Mouse (Mus musculus): ENCODE data around the gene Gm11115. TPM values are rescaled to one million over a fixed set of nuclear protein-coding genes. Genes with fewer than 3 reads are reported as not detected.

The Gm11115 gene
- polyA plus RNA-seq (2016; fragmentation: Nextera tagmentation; extraction: Ambion mirVana): not detected in 2 replicates

DNA sequence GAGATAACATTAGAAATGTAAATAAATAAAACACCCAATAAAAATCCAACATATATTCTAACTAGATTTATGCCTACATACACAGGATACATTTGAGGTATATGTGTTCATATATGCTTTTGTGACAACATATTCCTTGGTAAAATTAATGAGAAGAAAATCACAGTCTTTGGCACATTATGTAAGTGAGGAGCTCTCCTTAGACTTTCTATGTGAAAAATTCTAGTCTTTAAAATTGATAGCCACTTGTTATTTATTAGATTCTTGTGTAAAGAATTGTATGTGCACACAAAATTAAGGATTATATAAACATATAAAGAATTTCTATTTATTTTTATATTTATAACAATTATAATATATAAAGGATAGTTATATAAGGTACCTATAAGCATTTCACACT lies at the start of gene Gm11115:
TSS of gene Gm11115 (minus strand) at position 101 of the 400 bp plus-strand sequence.
- H3K9me3 ChIP-seq: no peaks in the 10 kb centered on the region
- no peaks in the 10 kb centered on the region for H3K4me1 ChIP-seq
- H3K27ac ChIP-seq (replicated peaks): no peak within 1 kb of the TSS
- H3K4me3 ChIP-seq: no peak within 1 kb of the TSS
- H3K9ac ChIP-seq (replicated peaks): no peak within 1 kb of the TSS
- no peak within 1 kb of the TSS for H3K4me2 ChIP-seq (replicated peaks)
- H3K36me3 ChIP-seq: no peaks in the 10 kb centered on the region
- no peaks in the 10 kb centered on the region for H3K27me3 ChIP-seq
- no peak for ATAC-seq (ENCODE audit: low FRiP score, low read depth)

DNA sequence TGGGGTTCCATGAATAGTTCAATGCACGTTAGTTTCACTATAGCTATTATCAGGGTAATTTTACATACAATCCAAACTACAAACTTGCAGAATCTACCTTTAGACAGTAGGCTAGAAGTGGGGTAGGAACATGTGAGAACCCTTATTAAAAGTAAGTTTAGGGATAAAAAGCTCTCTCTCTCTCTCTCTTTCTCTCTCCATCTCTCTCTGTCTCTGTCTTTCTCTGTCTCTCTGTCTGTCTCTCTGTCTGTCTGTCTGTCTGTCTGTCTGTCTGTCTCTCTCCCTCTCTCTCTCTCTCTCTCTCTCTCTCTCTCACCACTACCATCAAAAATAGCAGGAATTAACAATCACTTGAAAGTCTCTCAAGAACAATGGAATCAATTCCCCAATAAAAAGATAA lies 42.5 kb downstream of the Gm11115 start, which contains the start of gene Gm11116:
TSS of gene Gm11116 (minus strand) at position 101 of the 400 bp plus-strand sequence.
- no peak for ATAC-seq (ENCODE audit: low FRiP score, low read depth)
- Histone ChIP-seq H3K9me3 (no peaks in the 10 kb centered on the region), H3K27me3 (no peaks in the 10 kb centered on the region), H3K4me3 (no peak within 1 kb of the TSS), H3K36me3 (no peaks in the 10 kb centered on the region), H3K4me2 (replicated peaks) (no peak within 1 kb of the TSS), H3K27ac (replicated peaks) (no peak within 1 kb of the TSS), H3K9ac (replicated peaks) (no peak within 1 kb of the TSS), H3K4me1 (no peaks in the 10 kb centered on the region)
- WGBS: 75% methylated on average over 1 of the region's 1 CpGs

Other genes with a start within 250 kb of the Gm11115 start
- gene Csn3, start 228.5 kb downstream of the Gm11115 start, polyA plus RNA-seq (2016; fragmentation: Nextera tagmentation; extraction: Ambion mirVana): not detected in 2 replicates
- not detected in 2 replicates for gene 2310003L06Rik, start 184.6 kb downstream of the Gm11115 start, polyA plus RNA-seq (2016; fragmentation: Nextera tagmentation; extraction: Ambion mirVana)
- not detected in 2 replicates for gene Gm28434, start 184.6 kb downstream of the Gm11115 start, polyA plus RNA-seq (2016; fragmentation: Nextera tagmentation; extraction: Ambion mirVana)
- gene Cabs1, start 174.7 kb downstream of the Gm11115 start, polyA plus RNA-seq (2016; fragmentation: Nextera tagmentation; extraction: Ambion mirVana): not detected in 2 replicates
- not detected in 2 replicates for gene Smr3a, start 151.6 kb downstream of the Gm11115 start, polyA plus RNA-seq (2016; fragmentation: Nextera tagmentation; extraction: Ambion mirVana)
- not detected in 2 replicates for gene Smr2, start 67.5 kb downstream of the Gm11115 start, polyA plus RNA-seq (2016; fragmentation: Nextera tagmentation; extraction: Ambion mirVana)
- not detected in 2 replicates for gene Gm11116, start 42.6 kb downstream of the Gm11115 start, polyA plus RNA-seq (2016; fragmentation: Nextera tagmentation; extraction: Ambion mirVana)
- not detected in 2 replicates for gene Gm7714, start 114.8 kb upstream of the Gm11115 start, polyA plus RNA-seq (2016; fragmentation: Nextera tagmentation; extraction: Ambion mirVana)
- not detected in 2 replicates for gene Prol1, start 163.2 kb upstream of the Gm11115 start, polyA plus RNA-seq (2016; fragmentation: Nextera tagmentation; extraction: Ambion mirVana)
- not detected in 2 replicates for gene Amtn, start 222.0 kb upstream of the Gm11115 start, polyA plus RNA-seq (2016; fragmentation: Nextera tagmentation; extraction: Ambion mirVana)